Mouse (Mus musculus) kidney, postnatal 0 days (tissue): Measurements from ENCODE around the gene Exd2. TPM values are rescaled to one million over a fixed set of nuclear protein-coding genes. Genes with fewer than 3 reads are reported as not detected.

Experiments used
- ATAC-seq: fragments of 200-750 bp; cut with Nextera tagmentation; replicated peaks from 2 replicates; pipeline ENCODE4 v1.8.0; 2017; ENCODE audit warnings: low read depth, moderate number of reproducible peaks, moderate TSS enrichment, moderate library complexity; ENCODE audit not compliant: low FRiP score
- DNase-seq: peaks from one replicate; pipeline ENCODE4 v3.0.0-alpha.2; 2016; ENCODE audit warnings: low spot score
- H3K27ac ChIP-seq: fragments of 300-500 bp; sonication (generic); 2 replicates; pipeline ENCODE4 v1.5.1; 2014; ENCODE audit warnings: mild to moderate bottlenecking
- H3K27me3 ChIP-seq: fragments of 300-500 bp; sonication (generic); 2 replicates; pipeline ENCODE4 v1.6.1; 2014; ENCODE audit warnings: low read length, mixed read lengths; ENCODE audit not compliant: insufficient read depth
- H3K36me3 ChIP-seq: fragments of 300-500 bp; sonication (generic); 2 replicates; pipeline ENCODE4 v1.6.1; 2014; ENCODE audit warnings: low read length, mixed read lengths; ENCODE audit not compliant: insufficient read depth
- H3K4me1 ChIP-seq: fragments of 300-500 bp; sonication (generic); replicated peaks from 2 replicates; pipeline ENCODE4 v1.6.1; 2014; ENCODE audit warnings: antibody characterized with exemption, low read length, mixed read lengths; ENCODE audit not compliant: insufficient read depth
- H3K4me2 ChIP-seq: fragments of 300-500 bp; sonication (generic); 2 replicates; pipeline ENCODE4 v1.6.1; 2014; ENCODE audit warnings: mild to moderate bottlenecking, low read length, moderate library complexity, mixed read lengths
- H3K4me3 ChIP-seq: fragments of 300-500 bp; sonication (generic); replicated peaks from 2 replicates; pipeline ENCODE4 v1.5.1; 2014; ENCODE audit warnings: low read depth, low read length
- H3K9ac ChIP-seq: fragments of 300-500 bp; sonication (generic); 2 replicates; pipeline ENCODE4 v1.6.1; 2014; ENCODE audit warnings: low read depth, low read length
- H3K9me3 ChIP-seq: fragments of 300-500 bp; sonication (generic); replicated peaks from 2 replicates; pipeline ENCODE4 v1.6.1; 2016; ENCODE audit warnings: low read length, inconsistent platforms, mixed read lengths
- CTCF ChIP-seq: IDR thresholded peaks from 2 replicates; pipeline ENCODE4 v1.5.1; 2016; ENCODE audit warnings: antibody characterized with exemption, low read depth, mild to moderate bottlenecking, moderate library complexity
- WGBS: fragments of 180-500 bp; shearing (Covaris S2); extraction: QIAGEN DNeasy Blood & Tissue Kit; methylation state at CpG from one replicate; pipeline ENCODE4 v1.1.7; 2014; 5-methylcytosine and 5-hydroxymethylcytosine counted together
- polyA plus RNA-seq: library from polyadenylated mRNA; unstranded; fragments of >200 nt; fragmentation: Nextera tagmentation; extraction: Ambion mirVana; gene quantifications from 2 replicates; pipeline ENCODE4 v1.2.1, GENCODE M21; 2015

Gene Exd2
- polyA plus RNA-seq, 1 experiment from 2014 or later: 17.7 TPM

- DNase-seq (no peak), ATAC-seq (no peak)
- no peaks in the 10 kb centered on the region for H3K9me3 ChIP-seq
- no peak overlapping the region for H3K4me3 ChIP-seq
- TF ChIP-seq CTCF: no peak
- 0 out of 2 replicates have a peak, but pooled peaks cover 4% of the 10 kb centered on the region for H3K36me3 ChIP-seq
- H3K9ac ChIP-seq: no peak overlapping the region
- H3K27ac ChIP-seq: no peak overlapping the region
- 84% methylated on average over 3 of the region's 3 CpGs for WGBS
- no peaks in the 10 kb centered on the region for H3K27me3 ChIP-seq
- no peak overlapping the region for H3K4me2 ChIP-seq
- H3K4me1 ChIP-seq: no peaks in the 10 kb centered on the region
Measured at GRCm38 (mm10) chr12:80479986-80480385, 17.1 kb downstream of the Exd2 start.

- DNase-seq (no peak), ATAC-seq (no peak)
- H3K4me1 ChIP-seq: no peaks in the 10 kb centered on the region
- H3K9me3 ChIP-seq: no peaks in the 10 kb centered on the region
- no peaks in the 10 kb centered on the region for H3K27me3 ChIP-seq
- TF ChIP-seq CTCF: no peak
- H3K27ac ChIP-seq: no peak overlapping the region
- no peak overlapping the region for H3K4me2 ChIP-seq
- no peak overlapping the region for H3K9ac ChIP-seq
- 0 out of 2 replicates have a peak, but pooled peaks cover 6% of the 10 kb centered on the region for H3K36me3 ChIP-seq
- WGBS: 67% methylated on average over 3 of the region's 3 CpGs
- H3K4me3 ChIP-seq: no peak overlapping the region
Measured at GRCm38 (mm10) chr12:80483397-80483796, 20.5 kb downstream of the Exd2 start.

GRCm38 (mm10) chr12:80493311-80493710 is 30.4 kb downstream of the Exd2 start:
- no peaks in the 10 kb centered on the region for H3K27me3 ChIP-seq
- no peak overlapping the region for H3K4me3 ChIP-seq
- no peaks in the 10 kb centered on the region for H3K9me3 ChIP-seq
- peaks cover 20% of the 10 kb centered on the region; the same call in 1 of the 2 replicates for H3K36me3 ChIP-seq
- ATAC-seq: no peak
- no peaks in the 10 kb centered on the region for H3K4me1 ChIP-seq
- no peak overlapping the region for H3K4me2 ChIP-seq
- DNase-seq: no peak
- WGBS: 92% methylated on average over 5 of the region's 5 CpGs
- no peak overlapping the region for H3K9ac ChIP-seq
- TF ChIP-seq CTCF: no peak
- H3K27ac ChIP-seq: no peak overlapping the region

GRCm38 (mm10) chr12:80495691-80496090 is 32.8 kb downstream of the Exd2 start:
- 86% methylated on average over 1 of the region's 1 CpGs for WGBS
- DNase-seq: no peak
- H3K4me3 ChIP-seq: no peak overlapping the region
- H3K36me3 ChIP-seq: peaks cover 15% of the 10 kb centered on the region; the same call in 1 of the 2 replicates
- no peak overlapping the region for H3K27ac ChIP-seq
- no peaks in the 10 kb centered on the region for H3K9me3 ChIP-seq
- no peak overlapping the region for H3K9ac ChIP-seq
- ATAC-seq: no peak
- no peak for TF ChIP-seq CTCF
- H3K4me1 ChIP-seq: no peaks in the 10 kb centered on the region
- H3K27me3 ChIP-seq: no peaks in the 10 kb centered on the region
- H3K4me2 ChIP-seq: no peak overlapping the region

- 61% methylated on average over 4 of the region's 4 CpGs for WGBS
- H3K9me3 ChIP-seq: no peaks in the 10 kb centered on the region
- H3K4me2 ChIP-seq: no peak overlapping the region
- ATAC-seq (no peak), DNase-seq (peak; percentile 62)
- no peaks in the 10 kb centered on the region for H3K36me3 ChIP-seq
- H3K27me3 ChIP-seq: no peaks in the 10 kb centered on the region
- TF ChIP-seq CTCF: peak; percentile 61
- H3K4me1 ChIP-seq: no peaks in the 10 kb centered on the region
- no peak overlapping the region for H3K9ac ChIP-seq
- no peak overlapping the region for H3K27ac ChIP-seq
- H3K4me3 ChIP-seq: no peak overlapping the region
Measured at GRCm38 (mm10) chr12:80498356-80498755, 35.5 kb downstream of the Exd2 start.

GRCm38 (mm10) chr12:80500506-80500905 is 37.6 kb downstream of the Exd2 start:
- H3K27ac ChIP-seq: no peak overlapping the region
- no peaks in the 10 kb centered on the region for H3K36me3 ChIP-seq
- no peaks in the 10 kb centered on the region for H3K27me3 ChIP-seq
- no peaks in the 10 kb centered on the region for H3K4me1 ChIP-seq
- no peaks in the 10 kb centered on the region for H3K9me3 ChIP-seq
- no peak overlapping the region for H3K9ac ChIP-seq
- no peak for ATAC-seq
- DNase-seq: no peak
- no peak overlapping the region for H3K4me2 ChIP-seq
- no peak for TF ChIP-seq CTCF
- WGBS: 44% methylated on average over 1 of the region's 1 CpGs
- H3K4me3 ChIP-seq: no peak overlapping the region

- 78% methylated on average over 5 of the region's 5 CpGs for WGBS
- no peak for DNase-seq
- H3K4me3 ChIP-seq: no peak overlapping the region
- no peaks in the 10 kb centered on the region for H3K4me1 ChIP-seq
- H3K27ac ChIP-seq: no peak overlapping the region
- no peak for TF ChIP-seq CTCF
- no peak for ATAC-seq
- no peak overlapping the region for H3K4me2 ChIP-seq
- no peaks in the 10 kb centered on the region for H3K36me3 ChIP-seq
- no peaks in the 10 kb centered on the region for H3K9me3 ChIP-seq
- H3K27me3 ChIP-seq: no peaks in the 10 kb centered on the region
- no peak overlapping the region for H3K9ac ChIP-seq
Measured at GRCm38 (mm10) chr12:80504718-80505117, 41.8 kb downstream of the Exd2 start.
